Mouse (Mus musculus) small intestine, adult 2 months (tissue): ENCODE measurements at regions not wholly inside any gene's neighbourhood (a gene's known extent, or its start where the extent isn't known, plus 50 kb on each side); places are given as distances from the start of the nearest gene placed in this dataset.

ENCODE experiments used
- CTCF ChIP-seq: fragments of 200-500 bp; IDR thresholded peaks from 2 replicates; pipeline ENCODE4 v1.5.1; 2012; ENCODE audit warnings: low read depth, mild to moderate bottlenecking, control low read depth, inconsistent platforms, low read length, moderate library complexity, mixed read lengths; ENCODE audit not compliant: insufficient replicate concordance, insufficient read length; ENCODE audit errors: extremely low read depth
- POLR2A ChIP-seq: fragments of 200-500 bp; IDR thresholded peaks from 2 replicates; pipeline ENCODE4 v1.6.1; 2012; ENCODE audit warnings: low read depth, mild to moderate bottlenecking, control low read depth, inconsistent platforms, low read length, moderate library complexity

DNA sequence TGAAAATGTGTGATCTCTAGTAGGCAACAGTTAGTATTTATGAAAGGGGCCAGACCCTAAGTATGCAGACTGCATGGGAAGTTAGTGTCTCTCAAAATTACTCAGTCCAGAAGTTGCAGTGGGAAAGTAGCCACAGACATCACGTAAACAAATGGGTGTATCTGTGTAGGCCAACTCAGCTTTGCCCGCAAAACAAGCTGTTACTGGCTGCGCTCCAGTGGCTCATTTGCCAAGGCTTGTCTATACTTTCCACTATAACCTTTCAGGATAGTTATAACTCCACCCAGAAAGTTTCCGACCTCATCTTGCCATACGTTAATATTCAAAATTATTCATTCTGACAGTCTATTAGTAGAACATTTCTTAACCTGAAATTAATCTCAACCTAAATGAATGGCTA lies 222.4 kb upstream of the Atp2b1 start:
- TF ChIP-seq CTCF (no peak), POLR2A (no peak)
